8 mouse cellular contexts compared by ENCODE assay signal in genomic region chr6:86366125-86366852, GRCm38 (mm10). TPM values are rescaled to one million over a fixed set of nuclear protein-coding genes. Genes with fewer than 3 reads are reported as not detected.
A peak's percentile ranks its signal among the peaks of the same experiment; 100 is the strongest.
DNase-seq lines count a peak whose midpoint lies in the region; ATAC-seq and TF ChIP-seq lines count a peak whose summit lies in the region.

No protein-coding gene starts in this region.

- H3K79me2 ChIP-seq in MEL (ENCODE audit: control insufficient read depth, insufficient read depth, low read length, poor library complexity), result peaks cover 13% of the 10 kb centered on the region

- ATAC-seq in forebrain, embryonic 12.5 days (ENCODE audit: low FRiP score), result no peak; the same call in 1 of the 2 replicates
- ATAC-seq in hindbrain, embryonic 13.5 days (ENCODE audit: low FRiP score), result no peak
- peak; percentile 10 for ATAC-seq in stomach, embryonic 15.5 days (ENCODE audit: insufficient read depth, low FRiP score, low read depth)

- H3K27ac ChIP-seq in MEL (ENCODE audit: control insufficient read depth, low read depth, low read length), result peak overlapping the region; percentile 41
- H3K27ac ChIP-seq in forebrain, embryonic 12.5 days, result peak overlapping the region; percentile 76
- peak overlapping the region; percentile 88 for H3K27ac ChIP-seq in hindbrain, embryonic 13.5 days
- H3K27ac ChIP-seq in stomach, embryonic 15.5 days, result peak overlapping the region; percentile 87

- WGBS in forebrain, embryonic 12.5 days, result 43% methylated on average over 25 of the region's 25 CpGs
- 42% methylated on average over 25 of the region's 25 CpGs for WGBS in hindbrain, embryonic 13.5 days
- WGBS in stomach, embryonic 15.5 days, result 40% methylated on average over 25 of the region's 25 CpGs

- peak in 1 of 2 experiments; percentile 2; a peak in 1 of 4 replicates for TF ChIP-seq EP300 in MEL (IDR thresholded peaks at IDR 0.05; ENCODE audit: low read depth in 1 of 2, low read length in 2 of 2)

- TF ChIP-seq POLR2A in MEL (IDR thresholded peaks at IDR 0.05; ENCODE audit: control insufficient read depth in 1 of 2, insufficient read depth in 1 of 2, low read depth in 1 of 2, low read length in 2 of 2, poor library complexity in 1 of 2), result no peak

- H3K9me3 ChIP-seq in MEL (replicated peaks; ENCODE audit: insufficient read depth, low read length), result no peaks in the 10 kb centered on the region
- H3K9me3 ChIP-seq in forebrain, embryonic 12.5 days, result no peaks in the 10 kb centered on the region
- H3K9me3 ChIP-seq in hindbrain, embryonic 13.5 days, result no peaks in the 10 kb centered on the region
- no peaks in the 10 kb centered on the region for H3K9me3 ChIP-seq in stomach, embryonic 15.5 days

- no peak for TF ChIP-seq CTCF in MEL (IDR thresholded peaks at IDR 0.05 in 2 of 3, conservative IDR thresholded peaks at IDR 0.05 in 1 of 3; ENCODE audit: control insufficient read depth in 1 of 3, insufficient read depth in 1 of 3, low read depth in 2 of 3, low read length in 3 of 3, poor library complexity in 1 of 3, severe bottlenecking in 1 of 3)

- peaks cover 0 to 13% of the 10 kb centered on the region in 2 experiments; a peak in 2 of 4 replicates for H3K36me3 ChIP-seq in MEL (ENCODE audit: control insufficient read depth in 1 of 2, insufficient read depth in 2 of 2, low read length in 2 of 2)
- peaks cover 14% of the 10 kb centered on the region for H3K36me3 ChIP-seq in forebrain, embryonic 12.5 days (replicated peaks)
- peaks cover 12% of the 10 kb centered on the region for H3K36me3 ChIP-seq in hindbrain, embryonic 13.5 days
- H3K36me3 ChIP-seq in stomach, embryonic 15.5 days, result no peaks in the 10 kb centered on the region

- DNase-seq in MEL (ENCODE audit: low read depth, low spot score), result peak; percentile 50
- peak; percentile 19 to 53 for DNase-seq in adrenal gland, postnatal 4 days (ENCODE audit: low spot score in 2 of 2)
- peak; percentile 33 to 47 for DNase-seq in left cerebral cortex, adult 8-10 months (ENCODE audit: low spot score in 2 of 2)
- DNase-seq in lung, postnatal 25 days (ENCODE audit: low spot score), result peak; percentile 37
- DNase-seq in embryo, embryonic 9.5 days (ENCODE audit: extremely low spot score), result no peak

- TF ChIP-seq RAD21 in MEL (IDR thresholded peaks at IDR 0.05; ENCODE audit: low read depth, low read length), result no peak

- no peaks in the 10 kb centered on the region for H3K27me3 ChIP-seq in MEL (ENCODE audit: control insufficient read depth in 1 of 2, insufficient read depth in 2 of 2, low read length in 2 of 2)
- H3K27me3 ChIP-seq in forebrain, embryonic 12.5 days, result no peaks in the 10 kb centered on the region
- H3K27me3 ChIP-seq in hindbrain, embryonic 13.5 days, result no peaks in the 10 kb centered on the region
- no peaks in the 10 kb centered on the region for H3K27me3 ChIP-seq in stomach, embryonic 15.5 days (replicated peaks)

- peaks cover 0 to 14% of the 10 kb centered on the region in 2 experiments; a peak in 2 of 4 replicates for H3K4me1 ChIP-seq in MEL (ENCODE audit: control insufficient read depth in 1 of 2, insufficient read depth in 2 of 2, low read length in 2 of 2)
- H3K4me1 ChIP-seq in forebrain, embryonic 12.5 days, result peaks cover 23% of the 10 kb centered on the region
- peaks cover 32% of the 10 kb centered on the region for H3K4me1 ChIP-seq in hindbrain, embryonic 13.5 days (replicated peaks)
- peaks cover 11% of the 10 kb centered on the region for H3K4me1 ChIP-seq in stomach, embryonic 15.5 days

- H3K4me3 ChIP-seq in MEL (ENCODE audit: control insufficient read depth in 1 of 2, insufficient read depth in 1 of 2, low read depth in 2 of 2, low read length in 2 of 2), result peak overlapping the region; percentile 77 to 87
- H3K4me3 ChIP-seq in forebrain, embryonic 12.5 days (replicated peaks), result peak overlapping the region; percentile 72
- peak overlapping the region; percentile 73 for H3K4me3 ChIP-seq in hindbrain, embryonic 13.5 days
- peak overlapping the region; percentile 68 for H3K4me3 ChIP-seq in stomach, embryonic 15.5 days (replicated peaks)

- peak overlapping the region; percentile 83 for H3K4me2 ChIP-seq in forebrain, embryonic 12.5 days
- peak overlapping the region; percentile 88 for H3K4me2 ChIP-seq in hindbrain, embryonic 13.5 days
- H3K4me2 ChIP-seq in stomach, embryonic 15.5 days, result peak overlapping the region; percentile 94

- peak overlapping the region; percentile 86 for H3K9ac ChIP-seq in MEL (ENCODE audit: control insufficient read depth, low read depth, low read length, poor library complexity, severe bottlenecking)
- peak overlapping the region; percentile 87 for H3K9ac ChIP-seq in forebrain, embryonic 12.5 days
- H3K9ac ChIP-seq in hindbrain, embryonic 13.5 days, result peak overlapping the region; percentile 89
- peak overlapping the region; percentile 53 for H3K9ac ChIP-seq in stomach, embryonic 15.5 days

TF ChIP-seq in MEL, 35 proteins besides CTCF, POLR2A, EP300 and RAD21 (continues in another document):
- TF ChIP-seq MYC (IDR thresholded peaks at IDR 0.05; ENCODE audit: low read depth, low read length) (0 out of 2 replicates have a peak, but pooled peaks have one; percentile 2), TBP (IDR thresholded peaks at IDR 0.05; ENCODE audit: low read depth, low read length) (no peak), JUND (IDR thresholded peaks at IDR 0.05; ENCODE audit: low read depth, low read length) (no peak), ETS1 (IDR thresholded peaks at IDR 0.05; ENCODE audit: low read depth, low read length) (peak; percentile 19; the same call in 1 of the 2 replicates), POLR2AphosphoS2 (IDR thresholded peaks at IDR 0.05; ENCODE audit: low read length) (no peak), SIN3A (IDR thresholded peaks at IDR 0.05; ENCODE audit: low read length) (0 out of 2 replicates have a peak, but pooled peaks have one; percentile 2), GABPA (IDR thresholded peaks at IDR 0.05; ENCODE audit: low read depth, low read length) (no peak), USF2 (IDR thresholded peaks at IDR 0.05; ENCODE audit: borderline replicate concordance in 1 of 2, insufficient read depth in 1 of 2, low read depth in 1 of 2, low read length in 2 of 2) (no peak), HCFC1 (IDR thresholded peaks at IDR 0.05; ENCODE audit: low read depth, low read length) (no peak), ELF1 (IDR thresholded peaks at IDR 0.05; ENCODE audit: low read depth, low read length) (0 out of 2 replicates have a peak, but pooled peaks have one; percentile 23), NELFE (IDR thresholded peaks at IDR 0.05; ENCODE audit: low read depth, low read length) (no peak), ZKSCAN1 (IDR thresholded peaks at IDR 0.05; ENCODE audit: low read depth, low read length) (no peak), USF1 (IDR thresholded peaks at IDR 0.05; ENCODE audit: low read depth, low read length) (no peak), RCOR1 (IDR thresholded peaks at IDR 0.05; ENCODE audit: low read depth, low read length) (peak; percentile 77), MAX (IDR thresholded peaks at IDR 0.05; ENCODE audit: low read length) (no peak), GATA1 (IDR thresholded peaks at IDR 0.05; ENCODE audit: low read depth, low read length) (peak; percentile 53), MAFK (IDR thresholded peaks at IDR 0.05; ENCODE audit: borderline replicate concordance, low read depth, low read length) (no peak)

RNA-seq across cellular contexts. Expression of gene Fam136a, which starts 0.8 kb away (rescaled TPM):
- total RNA-seq in MEL (2012; rRNA removed), result 87.8 and 89.2 TPM in 2 replicates
- 10 to 100 TPM in 1 of 2 experiments, not detected in 1; 53.0 TPM for polyA plus RNA-seq in MEL (2012; ENCODE audit: insufficient read depth in 1 of 2, insufficient read length in 2 of 2, low read depth in 1 of 2, low replicate concordance in 2 of 2, missing spikeins in 1 of 2)
- total RNA-seq in adrenal gland, postnatal 4 days (2021), result 10 to 100 TPM; 84.1 to 84.5 TPM
- 118 and 131 TPM in 2 replicates for polyA plus RNA-seq in forebrain, embryonic 12.5 days (2016; fragmentation: Nextera tagmentation; extraction: Ambion mirVana)
- polyA plus RNA-seq in hindbrain, embryonic 13.5 days (2015; fragmentation: Nextera tagmentation; extraction: Ambion mirVana), result 115 and 123 TPM in 2 replicates
- 10 to 100 TPM; 22.6 to 27.0 (median 23.1) TPM for total RNA-seq in left cerebral cortex, adult 8-10 months (2022)
- polyA plus RNA-seq in stomach, embryonic 15.5 days (2015; fragmentation: Nextera tagmentation; extraction: Ambion mirVana), result 124 and 134 TPM in 2 replicates

RNA-seq across cellular contexts. Expression of gene Snrpg, which starts 4.8 kb away (rescaled TPM):
- total RNA-seq in MEL (2012; rRNA removed), result 748 and 796 TPM in 2 replicates
- polyA plus RNA-seq in MEL (2012; ENCODE audit: insufficient read depth in 1 of 2, insufficient read length in 2 of 2, low read depth in 1 of 2, low replicate concordance in 2 of 2, missing spikeins in 1 of 2), result 1,000 to 10,000 TPM in 1 of 2 experiments, 100 to 1,000 TPM in 1; 761 to 1,339 TPM
- total RNA-seq in adrenal gland, postnatal 4 days (2021), result 100 to 1,000 TPM; 383 to 436 TPM
- 641 and 720 TPM in 2 replicates for polyA plus RNA-seq in forebrain, embryonic 12.5 days (2016; fragmentation: Nextera tagmentation; extraction: Ambion mirVana)
- 479 and 486 TPM in 2 replicates for polyA plus RNA-seq in hindbrain, embryonic 13.5 days (2015; fragmentation: Nextera tagmentation; extraction: Ambion mirVana)
- total RNA-seq in left cerebral cortex, adult 8-10 months (2022), result 10 to 100 TPM; 47.4 to 75.1 (median 61.7) TPM
- polyA plus RNA-seq in stomach, embryonic 15.5 days (2015; fragmentation: Nextera tagmentation; extraction: Ambion mirVana), result 521 and 550 TPM in 2 replicates

RNA-seq across cellular contexts. Expression of gene Pcyox1, which starts 30.7 kb away (rescaled TPM):
- total RNA-seq in MEL (2012; rRNA removed), result 16.0 and 18.3 TPM in 2 replicates
- polyA plus RNA-seq in MEL (2012; ENCODE audit: insufficient read depth in 1 of 2, insufficient read length in 2 of 2, low read depth in 1 of 2, low replicate concordance in 2 of 2, missing spikeins in 1 of 2), result 10 to 100 TPM in 1 of 2 experiments, not detected in 1; 28.1 TPM
- total RNA-seq in adrenal gland, postnatal 4 days (2021), result 100 to 1,000 TPM; 180 to 205 TPM
- 99.8 and 106 TPM in 2 replicates for polyA plus RNA-seq in forebrain, embryonic 12.5 days (2016; fragmentation: Nextera tagmentation; extraction: Ambion mirVana)
- polyA plus RNA-seq in hindbrain, embryonic 13.5 days (2015; fragmentation: Nextera tagmentation; extraction: Ambion mirVana), result 110 and 114 TPM in 2 replicates
- total RNA-seq in left cerebral cortex, adult 8-10 months (2022), result 100 to 1,000 TPM; 115 to 118 (median 116) TPM
- polyA plus RNA-seq in stomach, embryonic 15.5 days (2015; fragmentation: Nextera tagmentation; extraction: Ambion mirVana), result 93.0 and 97.9 TPM in 2 replicates

RNA-seq across cellular contexts. Expression of gene Tia1, which starts 37.7 kb away (rescaled TPM):
- total RNA-seq in MEL (2012; rRNA removed), result 20.5 and 21.5 TPM in 2 replicates
- polyA plus RNA-seq in MEL (2012; ENCODE audit: insufficient read depth in 1 of 2, insufficient read length in 2 of 2, low read depth in 1 of 2, low replicate concordance in 2 of 2, missing spikeins in 1 of 2), result 10 to 100 TPM in 1 of 2 experiments, not detected in 1; 25.3 TPM
- 100 to 1,000 TPM; 105 to 120 TPM for total RNA-seq in adrenal gland, postnatal 4 days (2021)
- 337 and 341 TPM in 2 replicates for polyA plus RNA-seq in forebrain, embryonic 12.5 days (2016; fragmentation: Nextera tagmentation; extraction: Ambion mirVana)
- polyA plus RNA-seq in hindbrain, embryonic 13.5 days (2015; fragmentation: Nextera tagmentation; extraction: Ambion mirVana), result 359 and 370 TPM in 2 replicates
- 100 to 1,000 TPM in 2 of 4 experiments, 10 to 100 TPM in 2; 91.0 to 107 (median 99.9) TPM for total RNA-seq in left cerebral cortex, adult 8-10 months (2022)
- polyA plus RNA-seq in stomach, embryonic 15.5 days (2015; fragmentation: Nextera tagmentation; extraction: Ambion mirVana), result 158 and 167 TPM in 2 replicates
